Mouse (Mus musculus): Measurements from ENCODE around the gene Sertad4.

Sertad4 gene

GRCm38 (mm10) chr1:192855474-192856230, at the start of gene Sertad4:
Gene Sertad4 (minus strand): TSS chr1:192855756.
- DNase-seq (ENCODE audit: low spot score in 2 of 2) = peak in 1 of 2 experiments; percentile 36

DNA sequence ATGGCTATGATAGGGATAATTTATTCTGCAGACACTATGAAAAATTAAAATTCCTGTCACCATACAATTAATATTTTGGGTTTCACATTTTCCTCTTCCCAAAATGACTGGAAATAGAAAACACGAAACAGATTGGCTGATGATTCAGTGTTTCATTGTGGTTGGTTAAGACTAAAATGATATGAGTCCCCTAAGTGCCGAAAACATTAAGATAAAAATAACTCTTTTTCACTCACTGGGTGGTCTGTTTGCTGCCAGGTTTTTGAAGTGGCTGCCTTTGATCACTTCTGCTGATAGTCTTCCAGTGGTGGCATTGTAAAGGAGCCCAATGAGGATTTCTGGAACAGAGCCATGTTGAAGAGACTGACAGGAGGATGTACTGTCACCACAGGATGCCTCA, 46.0 kb upstream of the Sertad4 start:
- no peak for DNase-seq (ENCODE audit: low spot score in 2 of 2)

DNA sequence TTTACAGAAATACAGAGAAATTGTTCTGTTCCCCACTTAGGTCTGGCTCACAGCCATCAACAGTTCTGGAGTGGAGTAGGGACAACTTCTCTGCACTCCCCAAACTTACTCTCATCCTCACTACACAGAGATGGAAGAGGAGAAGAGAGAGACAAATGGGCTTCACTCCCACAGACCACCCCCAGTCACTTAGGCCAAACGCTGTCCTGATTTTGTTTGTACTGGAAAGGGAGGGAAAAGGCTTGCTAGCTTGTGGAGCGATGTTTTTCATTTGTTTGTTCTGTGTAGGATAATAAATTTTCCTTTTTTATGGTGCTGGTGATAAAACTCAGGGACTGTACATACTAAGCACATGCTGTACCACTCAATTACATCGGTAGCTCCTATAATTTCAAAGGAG, 45.4 kb upstream of the Sertad4 start:
- DNase-seq (ENCODE audit: low spot score in 2 of 2) = no peak

- no peak for DNase-seq (ENCODE audit: low spot score in 2 of 2)
Observed at GRCm38 (mm10) chr1:192898742-192899141, 43.2 kb upstream of the Sertad4 start.

- DNase-seq (ENCODE audit: low spot score in 2 of 2) = no peak
Observed at GRCm38 (mm10) chr1:192897218-192897617, 41.7 kb upstream of the Sertad4 start.

- no peak for DNase-seq (ENCODE audit: low spot score in 2 of 2)
Observed at GRCm38 (mm10) chr1:192896076-192896475, 40.5 kb upstream of the Sertad4 start.

GRCm38 (mm10) chr1:192890716-192891115, 35.2 kb upstream of the Sertad4 start:
- DNase-seq (ENCODE audit: low spot score in 2 of 2) = no peak

GRCm38 (mm10) chr1:192882617-192883295, 27.2 kb upstream of the Sertad4 start:
- DNase-seq (ENCODE audit: low spot score in 2 of 2) = no peak

DNA sequence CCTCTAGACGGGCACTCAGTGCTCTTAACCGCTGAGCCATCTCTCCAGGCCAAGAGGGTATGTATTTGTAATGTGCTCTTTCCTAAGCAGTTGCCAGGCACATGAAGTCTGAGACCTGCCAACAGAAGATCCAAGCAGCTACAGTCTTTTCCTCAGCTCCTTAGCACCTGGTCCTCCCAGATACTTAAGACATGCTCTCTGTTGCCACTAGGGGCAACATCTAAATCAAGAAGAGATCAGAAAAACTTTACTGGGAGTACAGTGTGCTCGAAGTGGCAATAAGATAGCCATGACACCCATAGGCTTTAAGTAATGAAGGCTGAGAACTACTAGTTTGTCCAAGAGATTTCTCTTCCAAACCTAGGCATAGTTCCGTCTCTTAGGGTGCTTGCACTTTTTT, 24.6 kb upstream of the Sertad4 start:
- no peak for DNase-seq (ENCODE audit: low spot score in 2 of 2)

DNA sequence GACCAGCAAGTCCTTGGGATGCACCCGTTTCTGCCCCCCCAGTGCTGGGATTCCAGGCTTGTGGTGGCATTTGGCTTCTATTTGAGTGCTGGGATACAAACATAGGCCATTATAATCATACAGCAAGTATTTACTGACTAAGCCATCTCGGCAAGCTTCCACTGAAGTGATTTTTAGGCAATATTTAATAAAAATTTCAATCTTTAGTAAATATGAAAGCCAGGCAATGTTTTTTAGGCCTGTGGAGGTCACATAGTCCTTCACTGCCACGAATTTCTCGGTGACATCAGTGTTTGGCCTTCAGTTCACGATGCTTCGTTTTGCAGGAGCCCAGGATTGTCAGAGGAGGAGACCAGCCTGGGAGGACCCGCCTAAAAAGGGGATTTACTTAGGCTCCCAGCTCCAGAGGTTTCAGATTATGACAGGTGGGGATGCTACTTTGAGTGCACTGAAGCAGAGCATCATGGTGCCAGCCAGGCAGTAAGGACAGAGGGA, 23.6 kb upstream of the Sertad4 start:
- no peak for DNase-seq (ENCODE audit: low spot score in 2 of 2)

DNA sequence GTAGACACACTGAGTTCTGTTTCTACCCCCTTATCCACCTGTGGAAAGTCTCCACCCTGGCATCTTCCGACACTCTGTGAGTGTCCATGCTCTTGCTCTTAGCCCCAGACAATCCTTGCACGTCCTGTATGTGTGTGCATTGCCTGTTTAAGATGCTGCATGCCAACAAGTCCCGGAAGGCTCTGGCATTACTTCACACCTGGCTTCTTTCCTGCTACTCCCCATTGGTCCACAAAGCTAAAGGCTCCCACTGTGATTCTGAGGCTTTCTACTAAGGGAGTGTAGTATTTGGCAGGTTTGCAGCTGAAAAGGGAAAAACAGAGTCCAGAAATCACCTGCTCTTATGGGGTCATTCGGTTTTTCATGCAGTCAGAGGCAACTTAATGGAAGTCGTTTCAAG, 17.3 kb upstream of the Sertad4 start:
- DNase-seq (ENCODE audit: low spot score in 2 of 2) = no peak

DNA sequence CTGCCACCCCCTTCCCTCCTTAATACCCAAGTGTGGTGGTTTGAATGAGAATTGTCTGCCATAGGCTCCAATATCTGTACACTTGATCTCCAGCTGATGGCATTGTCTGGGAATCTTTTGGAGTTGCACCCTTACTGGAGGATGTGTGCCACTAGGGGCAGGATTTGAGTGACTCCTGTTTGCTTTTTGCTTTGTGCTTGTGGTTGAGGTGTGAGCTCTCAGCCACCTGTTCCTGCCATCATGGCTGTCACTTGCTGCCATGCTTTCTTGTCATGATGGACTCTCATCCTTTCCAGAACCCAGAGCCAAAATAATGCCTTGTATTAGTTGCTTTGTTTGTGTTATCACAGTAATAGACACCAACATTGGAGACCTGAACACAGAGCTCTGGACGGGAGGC, 14.2 kb upstream of the Sertad4 start:
- no peak for DNase-seq (ENCODE audit: low spot score in 2 of 2)

DNA sequence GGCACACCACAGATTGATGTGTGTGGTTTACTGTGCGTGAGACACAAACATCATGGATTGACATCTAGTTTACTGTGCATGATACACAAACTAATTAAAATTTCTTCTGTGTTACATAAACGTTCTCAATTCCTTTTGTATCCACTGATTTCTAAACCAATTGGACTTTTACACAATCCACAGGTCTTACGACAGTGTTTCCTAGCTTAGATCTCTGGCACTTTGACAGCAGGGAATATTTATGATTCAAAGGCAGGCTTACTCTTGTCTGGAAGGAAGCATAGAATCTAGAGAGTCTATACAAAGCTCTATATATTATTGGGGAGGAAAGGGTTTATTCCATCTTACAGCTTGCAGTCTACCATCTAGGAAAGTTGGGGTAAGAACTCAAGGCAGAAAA, 8.9 kb upstream of the Sertad4 start:
- DNase-seq (ENCODE audit: low spot score in 2 of 2) = no peak

DNA sequence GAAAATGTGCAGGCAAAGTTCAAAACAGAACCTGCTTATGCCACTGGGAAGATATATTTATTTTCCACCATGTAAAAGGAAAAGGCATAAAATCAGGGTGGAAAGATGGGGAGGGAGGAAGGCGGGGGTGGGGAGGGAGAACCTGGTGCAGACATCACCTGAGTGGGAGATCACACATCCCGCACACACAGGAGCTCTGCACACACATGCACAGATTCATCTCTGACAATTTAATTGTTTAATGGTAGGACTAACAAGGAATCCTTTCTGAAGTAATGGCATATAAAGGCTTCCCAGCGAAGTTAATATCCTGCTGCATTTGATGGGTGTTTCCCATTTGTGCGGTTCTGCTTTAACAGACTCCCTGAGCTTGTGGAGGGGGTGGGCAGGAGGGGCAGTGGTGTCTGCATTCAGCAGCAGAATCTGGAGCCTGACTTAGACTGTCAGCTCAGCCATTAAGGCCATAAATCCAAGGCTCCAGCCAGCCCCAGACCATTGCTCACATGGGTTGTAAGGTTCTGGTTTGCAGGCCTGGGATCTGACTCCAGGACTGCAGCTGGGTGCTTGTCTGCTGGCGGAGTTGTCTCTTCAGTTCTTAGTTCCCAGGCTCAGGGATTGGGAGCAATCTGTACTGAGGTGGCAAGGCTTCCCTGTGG, 5.9 kb upstream of the Sertad4 start:
- no peak for DNase-seq (ENCODE audit: low spot score in 2 of 2)

GRCm38 (mm10) chr1:192860273-192860672, 4.7 kb upstream of the Sertad4 start:
- DNase-seq (ENCODE audit: low spot score in 2 of 2) = no peak

- DNase-seq (ENCODE audit: low spot score in 2 of 2) = no peak
Observed at GRCm38 (mm10) chr1:192857582-192857981, 2.0 kb upstream of the Sertad4 start.

DNA sequence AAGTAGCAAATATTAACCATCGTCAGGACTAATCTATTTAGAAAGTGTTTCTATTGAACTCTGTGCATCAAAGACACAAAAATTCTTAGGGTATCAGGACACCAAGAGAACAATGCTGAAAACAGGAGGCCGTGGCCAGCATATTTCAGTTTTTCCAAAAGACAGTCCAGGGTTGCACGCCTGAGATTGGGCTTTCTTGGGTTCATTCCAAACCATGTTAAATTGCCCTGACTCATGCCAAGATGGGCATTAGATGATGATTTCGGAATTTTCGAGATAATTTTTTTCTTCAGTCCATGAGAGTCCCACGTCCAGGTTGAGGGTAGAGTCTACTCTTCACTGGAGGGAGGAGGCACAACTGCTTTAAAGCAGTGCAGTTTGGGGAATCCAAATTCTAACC, 1.4 kb upstream of the Sertad4 start:
- DNase-seq (ENCODE audit: low spot score in 2 of 2) = no peak

DNA sequence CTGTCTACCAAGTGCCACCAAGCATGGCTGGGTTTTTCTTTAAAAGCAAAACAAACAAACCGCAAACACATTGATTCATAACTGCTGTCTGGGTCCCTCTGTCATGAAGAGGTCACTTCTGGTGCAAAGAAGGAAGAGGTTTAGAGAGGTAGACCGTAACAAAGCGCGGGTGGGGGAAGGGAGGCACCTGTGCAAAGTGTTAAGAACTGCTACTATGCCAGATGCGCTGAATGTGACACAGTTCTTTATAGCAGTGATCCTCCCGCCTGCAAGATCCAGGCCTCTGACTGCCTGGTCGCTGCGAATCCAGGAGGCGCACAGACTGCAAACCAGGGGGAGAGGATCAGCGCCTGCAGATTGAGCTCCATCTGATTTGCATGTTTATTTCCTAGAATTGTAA, 855 bp upstream of the Sertad4 start:
- no peak for DNase-seq (ENCODE audit: low spot score in 2 of 2)

DNA sequence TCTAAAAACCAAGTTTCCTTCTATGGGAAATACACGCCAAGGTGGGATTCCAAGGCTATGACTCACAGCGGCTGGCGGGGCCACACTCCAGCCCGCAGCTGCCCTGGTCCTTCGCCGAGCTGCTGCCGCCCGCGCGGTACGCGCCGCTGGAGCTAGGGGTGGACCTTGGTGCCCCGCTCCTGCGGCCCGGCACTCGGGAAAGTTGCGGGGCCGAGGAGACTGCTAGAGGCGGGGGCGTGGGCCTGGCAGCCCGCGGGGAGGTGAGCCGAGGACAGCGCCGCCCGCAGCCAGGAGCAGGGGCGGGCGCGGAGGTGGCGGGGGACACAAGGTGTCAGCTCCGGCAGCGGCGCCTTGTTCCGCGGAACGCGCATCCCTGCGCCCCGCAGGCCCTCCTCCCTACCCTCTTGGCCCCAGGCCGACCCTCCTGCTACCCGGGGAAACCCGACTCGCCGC, 711 bp downstream of the Sertad4 start:
- DNase-seq (ENCODE audit: low spot score in 2 of 2) = peak; percentile 45 to 54

DNA sequence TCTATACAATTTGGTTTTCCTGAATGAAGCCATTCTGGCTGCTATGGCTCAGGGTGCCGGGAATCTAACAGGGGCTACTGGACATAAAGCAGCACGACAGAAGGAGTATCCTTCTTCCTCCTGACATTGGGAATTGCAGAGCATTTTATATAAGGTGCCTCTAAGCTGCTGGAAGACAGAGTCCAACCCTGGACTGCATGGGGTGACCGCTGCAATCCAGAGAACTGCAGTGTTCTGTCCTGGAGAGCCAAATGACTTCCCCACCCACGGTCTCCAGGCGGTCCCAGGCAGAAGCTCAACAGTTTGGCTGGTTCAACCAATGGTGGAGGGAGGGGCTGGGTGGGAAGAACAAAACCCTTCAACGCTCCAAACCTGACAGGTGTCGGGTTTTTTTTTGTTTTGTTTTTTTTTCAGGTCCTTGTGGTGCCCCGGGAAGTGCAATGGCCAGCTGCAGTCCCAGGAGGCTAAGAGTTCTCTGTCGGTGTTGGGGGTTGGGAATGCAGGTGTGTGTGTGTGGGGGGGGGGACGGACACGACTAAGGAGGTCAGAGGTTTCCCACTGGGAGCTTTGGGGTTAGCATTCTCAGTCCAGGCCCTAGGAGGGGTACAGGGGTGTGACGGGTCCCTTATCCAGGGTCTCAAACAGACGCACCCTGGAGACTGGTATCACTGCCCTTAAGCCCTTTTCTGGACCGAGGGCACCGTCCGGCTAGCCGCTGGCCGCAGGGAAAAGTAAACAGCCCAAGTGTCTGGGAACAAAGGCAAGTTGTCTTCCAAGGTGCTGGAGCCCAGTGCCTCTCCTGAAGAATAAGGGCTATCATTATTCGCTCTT, 1.4 kb downstream of the Sertad4 start:
- no peak for DNase-seq (ENCODE audit: low spot score in 2 of 2)

- no peak for DNase-seq (ENCODE audit: low spot score in 2 of 2)
Observed at GRCm38 (mm10) chr1:192853429-192853828, 2.1 kb downstream of the Sertad4 start.

- no peak for DNase-seq (ENCODE audit: low spot score in 2 of 2)
Observed at GRCm38 (mm10) chr1:192852047-192852446, 3.5 kb downstream of the Sertad4 start.

Measured in frontal cortex, postnatal 36 days (tissue).